Mouse (Mus musculus) C2C12 (cell line): Measurements from ENCODE around the gene Iqgap1.

Experiments used
- CEBPB ChIP-seq: IDR thresholded peaks from one replicate; pipeline ENCODE4 v1.6.1; 2011; ENCODE audit warnings: low read depth, mild to moderate bottlenecking, control low read depth, moderate library complexity
- CTCF ChIP-seq: IDR thresholded peaks from one replicate; pipeline ENCODE4 v1.5.1; 2011; ENCODE audit not compliant: control insufficient read depth, insufficient read depth, insufficient read length
- MAX ChIP-seq: IDR thresholded peaks from one replicate; pipeline ENCODE4 v1.6.1; 2011; ENCODE audit warnings: mild to moderate bottlenecking, control low read depth
- MYOG ChIP-seq: IDR thresholded peaks from one replicate; pipeline ENCODE4 v1.6.1; 2011; ENCODE audit not compliant: control insufficient read depth, insufficient read length; ENCODE audit errors: extremely low read depth
- USF1 ChIP-seq: IDR thresholded peaks from one replicate; pipeline ENCODE4 v1.6.1; 2011; ENCODE audit warnings: low read depth, mild to moderate bottlenecking, control low read depth, moderate library complexity

- TF ChIP-seq CEBPB (no peak), MAX (no peak), CTCF (no peak), MYOG (no peak), USF1 (no peak)
Observed at GRCm38 (mm10) chr7:80832191-80832590, 6.4 kb upstream of the Iqgap1 start.
